Mouse (Mus musculus): ENCODE data around the gene Gcdh. TPM values are rescaled to one million over a fixed set of nuclear protein-coding genes. Genes with fewer than 3 reads are reported as not detected.
"Not testable (repeated sequence)": the region's sequence is repeated elsewhere in the genome, so short reads cannot be mapped to it uniquely, and the experiment has no call there.

Gcdh gene
- total RNA-seq, 2 experiments from 2014 or later = 42.9 to 51.0 TPM

DNA sequence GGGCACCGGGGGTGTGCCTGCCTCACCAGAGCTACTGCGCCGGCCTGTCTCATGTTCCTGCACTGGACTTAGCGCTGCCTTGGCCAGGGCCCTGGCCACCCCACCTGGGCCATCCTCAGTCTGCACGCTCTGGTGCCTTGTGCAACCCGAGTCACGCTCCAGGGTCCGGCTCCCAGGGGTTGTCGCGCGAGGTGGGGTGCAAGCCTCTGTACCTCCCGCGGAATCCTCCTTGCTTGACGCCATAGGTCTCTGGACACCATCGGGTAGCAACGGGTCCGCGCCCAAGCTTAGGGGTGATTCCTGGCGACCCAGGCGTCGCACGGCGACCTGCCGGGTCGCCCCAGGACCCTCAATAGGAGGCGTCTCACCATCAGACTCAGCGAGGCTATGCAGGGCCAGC, 18.7 kb upstream of the Gcdh start:
- no peak for ATAC-seq (replicated peaks; ENCODE audit: low FRiP score, low TSS enrichment, poor library complexity, severe bottlenecking)

- ATAC-seq (replicated peaks; ENCODE audit: low FRiP score, low TSS enrichment, poor library complexity, severe bottlenecking) = no peak
Observed at GRCm38 (mm10) chr8:84911854-84912253, 18.1 kb upstream of the Gcdh start.

DNA sequence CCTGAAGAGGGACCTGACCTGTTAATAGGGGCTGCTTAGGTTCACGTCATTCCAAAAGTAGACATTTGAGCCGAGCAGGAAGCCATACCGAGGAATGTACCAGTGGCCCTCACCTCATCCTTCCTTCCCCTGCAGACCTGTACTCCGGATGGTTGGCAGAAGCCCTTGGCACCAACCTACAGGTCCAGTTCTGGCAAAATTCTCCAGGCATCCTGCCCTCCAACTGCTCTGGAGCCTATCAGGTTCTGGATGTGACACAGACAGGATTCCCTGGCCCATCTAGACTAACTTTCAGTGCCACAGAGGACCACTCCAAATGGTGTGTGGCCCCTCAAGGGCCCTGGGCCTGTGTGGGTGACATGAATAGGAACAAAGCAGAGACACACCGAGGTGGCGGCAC, 16.8 kb upstream of the Gcdh start:
- no peak for ATAC-seq (replicated peaks; ENCODE audit: low FRiP score, low TSS enrichment, poor library complexity, severe bottlenecking)

- peak; percentile 40; the same call in 1 of the 2 replicates for ATAC-seq (replicated peaks; ENCODE audit: low FRiP score, low TSS enrichment, poor library complexity, severe bottlenecking)
Observed at GRCm38 (mm10) chr8:84909949-84910348, 16.2 kb upstream of the Gcdh start.

- no peak for ATAC-seq (replicated peaks; ENCODE audit: low FRiP score, low TSS enrichment, poor library complexity, severe bottlenecking)
Observed at GRCm38 (mm10) chr8:84909162-84909767, 15.5 kb upstream of the Gcdh start.

DNA sequence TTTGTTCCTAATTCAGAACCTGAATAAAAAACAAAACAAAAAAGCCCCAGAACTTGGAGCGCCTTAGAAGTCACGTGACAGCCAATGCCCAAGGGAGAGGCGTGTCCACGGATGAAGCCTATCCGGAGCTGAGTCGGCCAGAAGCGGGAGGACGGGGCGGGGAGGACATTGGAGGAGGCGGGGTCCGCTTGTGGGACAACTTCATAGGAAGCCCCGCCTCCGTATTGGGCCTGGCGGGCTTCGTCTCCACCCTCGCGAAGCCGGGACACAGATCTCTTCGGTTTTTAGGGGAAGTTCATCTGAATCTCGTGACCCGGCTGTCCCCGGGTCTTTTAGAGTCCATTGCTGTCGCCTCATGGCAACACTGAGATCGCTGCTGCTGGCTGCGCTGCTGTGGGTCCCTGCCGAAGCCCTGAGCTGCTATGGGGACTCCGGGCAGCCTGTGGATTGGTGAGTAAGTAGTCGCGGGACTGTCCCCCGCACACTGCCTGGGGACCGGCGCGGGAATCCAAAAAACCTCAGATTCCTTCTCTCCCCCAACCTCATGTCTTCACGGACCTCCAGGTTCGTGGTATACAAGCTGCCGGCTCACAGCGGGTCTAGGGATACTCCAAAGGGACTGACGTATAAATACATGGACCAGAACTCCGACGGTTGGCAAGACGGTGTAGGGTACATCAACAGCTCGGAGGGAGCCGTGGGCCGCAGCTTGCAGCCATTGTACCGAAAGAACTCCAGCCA, 14.9 kb upstream of the Gcdh start, which contains the start of gene Dnase2a:
Gene Dnase2a (plus strand): TSS at position 140 of the 741 bp plus-strand sequence.
- peak; percentile 84 for ATAC-seq (replicated peaks; ENCODE audit: low FRiP score, low TSS enrichment, poor library complexity, severe bottlenecking)

DNA sequence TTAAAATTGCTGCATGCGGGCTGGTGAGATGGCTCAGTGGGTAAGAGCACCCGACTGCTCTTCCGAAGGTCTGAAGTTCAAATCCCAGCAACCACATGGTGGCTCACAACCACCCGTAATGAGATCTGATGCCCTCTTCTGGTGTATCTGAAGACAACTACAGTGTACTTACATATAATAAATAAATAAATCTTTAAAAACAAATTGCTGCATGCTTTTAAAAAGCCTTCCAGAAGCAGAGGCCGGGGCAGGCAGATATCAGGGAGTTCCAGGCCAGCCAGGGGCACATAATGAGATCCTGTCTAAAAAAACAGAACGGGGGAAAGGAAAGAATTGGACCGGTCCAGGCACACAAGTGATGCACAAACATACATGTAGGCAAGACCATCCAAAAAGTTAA, 14.3 kb upstream of the Gcdh start:
- not testable (repeated sequence) for ATAC-seq (replicated peaks; ENCODE audit: low FRiP score, low TSS enrichment, poor library complexity, severe bottlenecking)

GRCm38 (mm10) chr8:84907493-84907892, 13.8 kb upstream of the Gcdh start:
- ATAC-seq (replicated peaks; ENCODE audit: low FRiP score, low TSS enrichment, poor library complexity, severe bottlenecking) = no peak

DNA sequence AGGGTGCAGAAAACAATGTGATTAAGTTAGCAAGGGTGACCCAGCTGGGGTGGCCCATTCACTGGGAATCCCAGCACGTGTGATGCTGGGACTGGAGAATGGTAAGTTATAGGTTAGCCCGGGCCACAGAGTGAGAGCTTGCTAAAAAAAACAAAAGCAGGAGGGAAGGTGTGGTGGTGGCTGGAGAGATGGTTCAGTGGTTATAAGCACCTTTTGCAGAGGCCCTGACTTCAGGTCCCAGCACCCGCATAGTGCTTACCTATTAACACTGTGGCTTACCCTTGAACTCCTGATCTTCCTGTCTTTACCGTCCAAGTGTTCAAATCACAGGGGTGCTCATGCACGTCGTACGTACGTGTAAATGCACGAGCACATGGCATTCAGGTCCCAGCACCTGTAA, 13.3 kb upstream of the Gcdh start:
- no peak for ATAC-seq (replicated peaks; ENCODE audit: low FRiP score, low TSS enrichment, poor library complexity, severe bottlenecking)

DNA sequence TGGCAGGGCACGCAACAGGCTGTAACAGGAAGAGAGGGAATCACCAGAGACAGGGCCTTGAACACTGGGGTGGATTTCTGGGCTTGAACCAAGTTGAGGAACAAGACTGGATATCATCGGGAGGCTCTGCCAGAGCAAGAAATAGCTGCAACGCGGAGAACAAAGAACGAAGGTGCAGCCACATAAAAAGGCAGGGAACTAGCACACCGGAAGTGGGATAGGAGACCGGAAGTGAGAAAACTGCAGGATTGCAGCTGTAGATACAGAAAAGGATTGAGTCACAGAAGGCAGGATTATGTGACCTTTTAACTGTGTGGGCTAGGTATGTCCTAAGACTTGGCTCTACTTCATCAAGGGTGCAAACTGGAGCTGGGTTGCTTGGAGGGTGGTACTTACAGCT, 10.6 kb upstream of the Gcdh start:
- no peak for ATAC-seq (replicated peaks; ENCODE audit: low FRiP score, low TSS enrichment, poor library complexity, severe bottlenecking)

GRCm38 (mm10) chr8:84902920-84903661, 9.4 kb upstream of the Gcdh start:
- ATAC-seq (replicated peaks; ENCODE audit: low FRiP score, low TSS enrichment, poor library complexity, severe bottlenecking) = peak; percentile 50

- no peak for ATAC-seq (replicated peaks; ENCODE audit: low FRiP score, low TSS enrichment, poor library complexity, severe bottlenecking)
Observed at GRCm38 (mm10) chr8:84902367-84902919, 8.7 kb upstream of the Gcdh start.

GRCm38 (mm10) chr8:84901752-84902151, 8.0 kb upstream of the Gcdh start, which contains the start of gene Klf1:
Gene Klf1, plus strand, starts transcription at chr8:84901928.
- ATAC-seq (replicated peaks; ENCODE audit: low FRiP score, low TSS enrichment, poor library complexity, severe bottlenecking) = peak; percentile 67

DNA sequence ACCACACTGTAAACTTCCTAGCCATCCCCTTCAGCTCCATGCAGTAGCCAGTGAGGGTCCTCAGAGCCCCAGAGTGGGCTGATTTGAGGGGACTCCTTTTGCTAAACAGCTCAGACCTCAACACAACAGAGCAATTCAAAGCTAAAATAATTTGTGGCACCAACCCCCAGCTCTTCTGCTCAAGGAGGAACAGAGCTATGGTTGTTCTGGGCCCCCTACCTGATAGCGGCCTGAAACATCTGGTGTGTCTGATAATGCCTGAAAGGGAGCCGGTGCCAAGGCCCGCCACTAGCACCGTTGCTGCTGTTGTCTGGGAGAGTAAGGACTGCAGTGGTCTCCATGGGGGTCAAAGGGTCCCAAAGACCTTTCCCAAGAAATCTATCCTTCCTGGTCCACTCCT, 7.3 kb upstream of the Gcdh start:
- ATAC-seq (replicated peaks; ENCODE audit: low FRiP score, low TSS enrichment, poor library complexity, severe bottlenecking) = peak; percentile 74

GRCm38 (mm10) chr8:84895963-84896362, 2.2 kb upstream of the Gcdh start:
- ATAC-seq (replicated peaks; ENCODE audit: low FRiP score, low TSS enrichment, poor library complexity, severe bottlenecking) = no peak

DNA sequence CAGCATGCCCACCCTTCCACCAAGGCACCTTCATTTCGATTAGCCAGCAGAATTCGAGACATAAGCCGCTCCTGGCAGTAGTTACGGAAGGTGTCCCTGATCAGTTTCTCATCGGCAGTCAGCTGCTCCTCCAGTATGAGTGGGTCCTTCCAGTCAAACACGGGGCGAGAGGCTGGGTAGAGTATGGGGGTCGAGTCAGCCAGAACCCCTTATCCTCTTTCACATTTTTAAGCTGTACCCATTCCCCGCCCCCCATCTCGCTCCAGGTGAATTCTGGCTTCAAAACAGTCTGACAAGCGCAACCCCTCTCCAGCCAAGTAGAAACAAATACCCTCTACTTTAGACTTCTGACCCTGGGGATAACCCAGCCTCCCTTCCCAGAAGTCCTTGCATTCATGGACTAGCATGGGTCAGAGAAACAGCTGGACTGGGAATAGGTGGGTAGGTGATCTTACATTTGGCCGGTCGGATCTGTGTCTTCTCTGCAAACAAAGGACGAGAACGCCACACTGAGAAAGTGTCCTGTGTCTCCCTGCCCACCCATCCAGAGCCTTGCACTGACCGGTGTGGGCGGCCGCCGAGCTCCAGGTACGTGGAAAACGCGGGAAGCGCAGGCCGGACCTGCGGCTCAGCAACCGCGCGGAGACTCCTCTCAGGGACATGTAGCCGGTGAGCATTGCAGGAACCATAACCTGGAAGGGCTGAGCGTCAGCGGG, 570 bp downstream of the Gcdh start:
- no peak for ATAC-seq (replicated peaks; ENCODE audit: low FRiP score, low TSS enrichment, poor library complexity, severe bottlenecking)

- ATAC-seq (replicated peaks; ENCODE audit: low FRiP score, low TSS enrichment, poor library complexity, severe bottlenecking) = no peak
Observed at GRCm38 (mm10) chr8:84889141-84889540, 4.6 kb downstream of the Gcdh start.

DNA sequence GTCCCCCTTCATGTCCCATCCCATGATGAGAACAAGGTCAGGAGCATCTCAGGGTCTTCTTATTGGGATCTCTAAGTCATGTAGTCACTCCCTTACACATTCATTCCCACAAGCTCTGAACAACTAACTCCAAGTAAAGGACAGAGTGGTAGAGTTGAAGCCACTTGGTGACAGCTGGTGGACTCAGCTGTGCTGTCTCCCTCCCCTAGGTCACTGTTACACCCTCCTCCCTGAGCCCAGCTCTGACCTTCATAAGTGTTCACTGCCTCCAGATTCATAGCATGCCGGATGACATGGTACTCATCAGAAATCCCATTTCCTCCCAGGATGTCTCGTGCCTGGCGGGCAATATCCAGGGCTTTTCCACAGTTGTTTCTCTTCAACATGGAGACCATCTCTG, 5.4 kb downstream of the Gcdh start:
- no peak for ATAC-seq (replicated peaks; ENCODE audit: low FRiP score, low TSS enrichment, poor library complexity, severe bottlenecking)

DNA sequence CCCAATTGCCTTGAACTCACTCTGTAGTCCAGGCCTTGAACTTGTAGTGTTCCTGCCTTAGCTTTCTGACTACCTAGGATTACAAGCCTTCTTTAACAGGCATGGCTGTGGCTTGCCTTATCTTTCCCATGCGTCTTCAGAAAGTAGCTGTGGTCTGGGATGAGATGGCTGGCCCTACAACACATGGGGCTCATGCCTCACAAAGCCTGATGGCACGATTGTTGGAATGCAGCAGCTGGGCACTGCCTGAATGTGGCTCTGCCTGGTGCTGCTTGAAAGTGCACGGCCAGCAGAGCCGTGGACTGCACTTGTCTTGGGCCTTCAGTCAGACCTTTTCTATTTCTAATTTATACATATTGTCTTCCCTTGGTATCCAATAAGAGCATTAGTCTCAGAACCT, 9.0 kb downstream of the Gcdh start:
- ATAC-seq (replicated peaks; ENCODE audit: low FRiP score, low TSS enrichment, poor library complexity, severe bottlenecking) = peak; percentile 67

DNA sequence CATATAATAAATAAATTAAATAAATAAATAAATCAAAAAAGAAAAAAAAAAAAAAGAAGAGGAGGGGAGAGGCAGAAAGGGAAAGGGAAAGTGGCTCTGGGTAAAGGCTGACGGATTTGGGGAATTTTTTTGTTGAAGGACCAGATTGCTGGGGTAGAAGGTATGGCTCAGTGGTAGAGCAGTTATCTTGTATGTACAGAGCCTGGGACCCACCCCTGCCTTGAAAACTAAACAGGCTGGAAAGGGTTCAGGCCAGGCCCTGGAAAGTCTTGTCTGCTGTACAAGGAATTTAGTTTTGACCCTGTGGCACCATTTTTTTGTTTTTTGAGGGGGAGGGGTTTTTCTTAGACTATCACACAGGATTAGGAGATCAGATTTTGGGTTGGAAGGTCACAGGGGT, 14.8 kb downstream of the Gcdh start:
- no peak for ATAC-seq (replicated peaks; ENCODE audit: low FRiP score, low TSS enrichment, poor library complexity, severe bottlenecking)

Measured in megakaryocyte-erythroid progenitor cell, adult 5-6 weeks (primary cell).